Mouse (Mus musculus) limb, embryonic 11.5 days (tissue): ENCODE results near the gene Rnf208. TPM values are rescaled to one million over a fixed set of nuclear protein-coding genes. Genes with fewer than 3 reads are reported as not detected.
A peak's percentile ranks its signal among the peaks of the same experiment; 100 is the strongest.

Experiments used
- ATAC-seq: fragments of 200-750 bp; cut with Nextera tagmentation; 2 replicates; pipeline ENCODE4 v1.8.0; 2017; ENCODE audit warnings: low read depth; ENCODE audit not compliant: insufficient number of reproducible peaks, low FRiP score, low TSS enrichment
- DNase-seq: peaks from one replicate; pipeline ENCODE4 v3.0.0-alpha.2; 2015; ENCODE audit warnings: low spot score
- H3K27ac ChIP-seq: fragments of 300-500 bp; sonication (generic); replicated peaks from 2 replicates; pipeline ENCODE4 v1.5.1; 2014; ENCODE audit warnings: low read depth, mild to moderate bottlenecking, low read length
- H3K27me3 ChIP-seq: fragments of 300-500 bp; sonication (generic); 2 replicates; pipeline ENCODE4 v1.6.1; 2014; ENCODE audit warnings: mild to moderate bottlenecking, low read length, mixed read lengths; ENCODE audit not compliant: control insufficient read depth, insufficient read depth
- H3K36me3 ChIP-seq: fragments of 300-500 bp; sonication (generic); 2 replicates; pipeline ENCODE4 v1.6.1; 2014; ENCODE audit warnings: mild to moderate bottlenecking, low read length, moderate library complexity, mixed read lengths; ENCODE audit not compliant: control insufficient read depth, insufficient read depth
- H3K4me1 ChIP-seq: fragments of 300-500 bp; sonication (generic); 2 replicates; pipeline ENCODE4 v1.6.1; 2014; ENCODE audit warnings: low read length, mixed read lengths; ENCODE audit not compliant: control insufficient read depth, insufficient read depth
- H3K4me2 ChIP-seq: fragments of 300-500 bp; sonication (generic); 2 replicates; pipeline ENCODE4 v1.6.1; 2014; ENCODE audit warnings: low read depth, mild to moderate bottlenecking, moderate library complexity; ENCODE audit not compliant: severe bottlenecking
- H3K4me3 ChIP-seq: fragments of 300-500 bp; sonication (generic); 2 replicates; pipeline ENCODE4 v1.5.1; 2014; ENCODE audit warnings: low read depth, low read length
- H3K9ac ChIP-seq: fragments of 300-500 bp; sonication (generic); 2 replicates; pipeline ENCODE4 v1.6.1; 2014; ENCODE audit warnings: mild to moderate bottlenecking, low read length
- H3K9me3 ChIP-seq: fragments of 300-500 bp; sonication (generic); 2 replicates; pipeline ENCODE4 v1.6.1; 2016; ENCODE audit warnings: low read length; ENCODE audit not compliant: control insufficient read depth
- WGBS: fragments of 180-500 bp; shearing (Covaris S2); extraction: QIAGEN DNeasy Blood & Tissue Kit; methylation state at CpG from one replicate; pipeline ENCODE4 v1.1.7; 2014; 5-methylcytosine and 5-hydroxymethylcytosine counted together
- polyA plus RNA-seq: library from polyadenylated mRNA; unstranded; fragments of >200 nt; fragmentation: Nextera tagmentation; extraction: Ambion mirVana; gene quantifications from 2 replicates; pipeline ENCODE4 v1.2.1, GENCODE M21; 2014

Gene Rnf208
- polyA plus RNA-seq, 1 experiment from 2014 or later, result 8.8 TPM

DNA sequence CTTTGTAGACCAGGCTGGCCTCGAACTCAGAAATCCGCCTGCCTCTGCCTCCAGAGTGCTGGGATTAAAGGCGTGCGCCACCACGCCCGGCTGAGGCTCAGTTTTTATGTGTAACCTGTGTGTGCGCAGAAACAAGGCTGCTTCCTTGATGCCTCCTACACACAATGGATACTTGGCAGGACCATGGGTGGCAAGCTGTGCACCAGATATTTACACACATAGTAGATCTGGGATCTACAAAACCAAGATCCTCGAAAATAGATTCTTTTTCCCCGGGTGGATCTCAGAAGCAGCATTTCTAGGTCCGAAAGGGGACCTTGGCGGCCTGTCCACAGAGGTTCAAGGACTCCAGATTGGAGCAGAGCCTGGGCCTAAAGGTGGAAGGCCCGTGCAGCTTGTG is 19.8 kb downstream of the Rnf208 start:
- no peaks in the 10 kb centered on the region for H3K36me3 ChIP-seq
- peaks cover 19% of the 10 kb centered on the region for H3K27me3 ChIP-seq
- H3K9ac ChIP-seq, result no peak overlapping the region
- DNase-seq (no peak), ATAC-seq (no peak)
- 45% methylated on average over 11 of the region's 12 CpGs for whole genome bisulfite sequencing
- no peaks in the 10 kb centered on the region for H3K9me3 ChIP-seq
- no peak overlapping the region for H3K27ac ChIP-seq
- peak overlapping the region; percentile 99 for H3K4me2 ChIP-seq
- peak overlapping the region; percentile 74 for H3K4me3 ChIP-seq
- peaks cover 9% of the 10 kb centered on the region for H3K4me1 ChIP-seq

- Histone ChIP-seq H3K27ac (no peak within 1 kb of the TSS), H3K9me3 (no peaks in the 10 kb centered on the region), H3K4me2 (peak within 1 kb of the TSS; percentile 99), H3K4me3 (peak within 1 kb of the TSS; percentile 74), H3K4me1 (peaks cover 9% of the 10 kb centered on the region), H3K36me3 (no peaks in the 10 kb centered on the region), H3K27me3 (peaks cover 19% of the 10 kb centered on the region), H3K9ac (peak within 1 kb of the TSS; percentile 58)
- ATAC-seq (peak; percentile 99), DNase-seq (peak; percentile 94)
- under 1% methylated on average over 39 of the region's 39 CpGs for WGBS
Observed at GRCm38 (mm10) chr2:25262291-25262767, 20.3 kb downstream of the Rnf208 start, which contains the start of gene Tprn. Gene Tprn (plus strand): TSS chr2:25262618.

DNA sequence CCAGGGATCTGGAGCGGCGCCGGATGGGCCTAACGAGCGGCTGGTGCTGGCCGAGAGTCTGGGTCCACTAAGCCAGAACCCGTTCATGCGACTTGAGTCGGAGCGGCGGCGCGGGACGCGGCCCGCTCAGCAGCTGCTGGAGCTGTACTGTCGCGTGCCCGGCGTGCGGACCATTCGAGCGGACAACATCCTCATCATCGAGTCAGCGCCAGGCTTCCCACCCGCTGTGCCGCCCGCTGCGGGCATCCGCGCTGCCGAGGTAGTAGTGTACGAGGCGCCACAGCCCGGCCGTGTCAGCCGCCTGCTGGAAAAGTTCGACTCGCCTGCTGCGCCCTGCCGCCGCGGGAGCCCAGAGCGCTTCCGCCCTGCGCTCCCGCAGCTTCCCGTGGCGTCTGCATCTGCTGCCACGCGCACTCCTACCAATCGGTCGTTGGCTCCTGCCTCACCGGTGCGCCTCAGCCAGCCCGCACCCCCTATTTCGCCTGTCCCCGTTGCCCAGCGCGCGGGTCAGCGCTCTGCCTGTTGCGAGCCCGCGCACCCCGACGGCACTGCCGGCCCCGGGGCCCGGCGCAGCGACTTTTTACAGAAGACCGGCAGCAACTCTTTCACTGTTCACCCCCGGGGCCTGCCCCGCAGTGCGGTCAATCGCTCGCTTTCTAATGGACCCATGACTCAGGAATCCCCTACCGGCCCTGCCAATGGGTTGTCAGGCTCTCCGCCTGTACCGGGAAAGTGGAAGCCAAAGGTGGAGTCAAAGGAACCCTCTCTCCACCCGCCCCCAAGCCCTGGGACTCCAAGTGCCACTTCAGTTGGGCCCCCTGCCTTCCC is 21.0 kb downstream of the Rnf208 start:
- H3K4me3 ChIP-seq, result peak overlapping the region; percentile 74
- peak overlapping the region; percentile 99 for H3K4me2 ChIP-seq
- H3K4me1 ChIP-seq, result peaks cover 9% of the 10 kb centered on the region
- DNase-seq (peak; percentile 63), ATAC-seq (peak; percentile 29; the same call in 1 of the 2 replicates)
- no peaks in the 10 kb centered on the region for H3K9me3 ChIP-seq
- H3K9ac ChIP-seq, result peak overlapping the region; percentile 58
- H3K36me3 ChIP-seq, result no peaks in the 10 kb centered on the region
- H3K27me3 ChIP-seq, result peaks cover 19% of the 10 kb centered on the region
- WGBS, result under 1% methylated on average over 77 of the region's 82 CpGs
- no peak overlapping the region for H3K27ac ChIP-seq

DNA sequence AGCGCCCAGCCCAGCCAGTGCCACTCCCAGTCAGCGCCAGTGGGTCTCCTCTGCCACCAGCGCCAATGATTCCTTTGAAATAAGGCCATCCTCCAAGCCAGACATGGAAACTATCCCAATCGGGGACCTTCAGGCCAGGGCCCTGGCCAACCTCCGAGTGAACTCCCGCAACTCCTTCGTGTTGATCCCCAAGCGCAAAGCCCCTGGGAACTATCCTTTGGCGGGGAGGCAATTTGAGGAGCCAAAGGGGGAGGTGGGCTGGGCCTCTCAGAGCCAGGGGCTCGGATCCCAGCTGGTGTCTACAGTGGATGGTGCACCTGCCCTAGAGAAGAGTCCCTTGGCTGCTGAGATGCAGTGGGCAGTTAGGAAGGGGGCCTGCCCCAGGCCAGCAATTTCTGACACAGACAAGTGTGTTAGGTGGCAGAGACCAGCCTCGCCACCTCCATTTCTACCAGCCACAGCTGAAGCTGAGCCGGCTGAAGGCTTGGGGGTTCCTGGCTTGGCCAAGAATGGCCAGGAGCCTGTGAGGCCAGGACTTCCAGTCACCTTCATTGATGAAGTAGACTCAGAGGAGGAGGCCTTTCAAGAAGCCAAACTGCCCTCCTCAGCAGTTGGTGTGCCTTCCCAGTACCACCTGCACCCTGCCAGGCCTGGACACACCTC is 21.7 kb downstream of the Rnf208 start:
- H3K27me3 ChIP-seq, result peaks cover 19% of the 10 kb centered on the region
- ATAC-seq (no peak), DNase-seq (no peak)
- H3K4me1 ChIP-seq, result peaks cover 9% of the 10 kb centered on the region
- H3K27ac ChIP-seq, result no peak overlapping the region
- H3K9ac ChIP-seq, result peak overlapping the region; percentile 58
- H3K36me3 ChIP-seq, result no peaks in the 10 kb centered on the region; the same call in 1 of the 2 replicates
- no peaks in the 10 kb centered on the region for H3K9me3 ChIP-seq
- 21% methylated on average over 12 of the region's 12 CpGs for WGBS
- peak overlapping the region; percentile 99 for H3K4me2 ChIP-seq
- H3K4me3 ChIP-seq, result peak overlapping the region; percentile 74

- ATAC-seq (no peak), DNase-seq (no peak)
- Histone ChIP-seq H3K27me3 (peaks cover 19% of the 10 kb centered on the region), H3K9ac (no peak overlapping the region), H3K4me3 (no peak overlapping the region), H3K4me1 (peaks cover 9% of the 10 kb centered on the region), H3K9me3 (no peaks in the 10 kb centered on the region), H3K27ac (no peak overlapping the region), H3K36me3 (peaks cover 2% of the 10 kb centered on the region; the same call in 1 of the 2 replicates), H3K4me2 (no peak overlapping the region)
- 75% methylated on average over 5 of the region's 5 CpGs for WGBS
Observed at GRCm38 (mm10) chr2:25264286-25264660, 22.2 kb downstream of the Rnf208 start.

- Histone ChIP-seq H3K36me3 (peaks cover 2% of the 10 kb centered on the region; the same call in 1 of the 2 replicates), H3K9ac (no peak overlapping the region), H3K9me3 (no peaks in the 10 kb centered on the region), H3K4me1 (peaks cover 9% of the 10 kb centered on the region), H3K27ac (no peak overlapping the region), H3K27me3 (peaks cover 19% of the 10 kb centered on the region), H3K4me3 (no peak overlapping the region), H3K4me2 (no peak overlapping the region)
- 75% methylated on average over 3 of the region's 3 CpGs for WGBS
- no peak for DNase-seq
- no peak for ATAC-seq
Observed at GRCm38 (mm10) chr2:25264851-25265250, 22.8 kb downstream of the Rnf208 start.

GRCm38 (mm10) chr2:25265897-25266656 is 24.0 kb downstream of the Rnf208 start:
- Histone ChIP-seq H3K4me3 (no peak overlapping the region), H3K27me3 (peaks cover 19% of the 10 kb centered on the region), H3K9ac (0 out of 2 replicates have a peak overlapping the region, but pooled peaks have one; percentile 22), H3K4me1 (peaks cover 13% of the 10 kb centered on the region), H3K27ac (no peak overlapping the region), H3K4me2 (no peak overlapping the region; the same call in 1 of the 2 replicates), H3K9me3 (no peaks in the 10 kb centered on the region), H3K36me3 (peaks cover 2% of the 10 kb centered on the region; the same call in 1 of the 2 replicates)
- no peak for DNase-seq
- WGBS, result 65% methylated on average over 6 of the region's 6 CpGs
- no peak for ATAC-seq

- 64% methylated on average over 2 of the region's 2 CpGs for WGBS
- Histone ChIP-seq H3K9ac (no peak overlapping the region), H3K27me3 (peaks cover 19% of the 10 kb centered on the region), H3K4me2 (no peak overlapping the region), H3K27ac (no peak overlapping the region), H3K36me3 (peaks cover 2% of the 10 kb centered on the region; the same call in 1 of the 2 replicates), H3K4me1 (peaks cover 18% of the 10 kb centered on the region), H3K4me3 (no peak overlapping the region), H3K9me3 (no peaks in the 10 kb centered on the region)
- ATAC-seq (no peak), DNase-seq (no peak)
Observed at GRCm38 (mm10) chr2:25266720-25267119, 24.7 kb downstream of the Rnf208 start.
